Mouse (Mus musculus): ENCODE measurements around the gene Cdh23.

DNA sequence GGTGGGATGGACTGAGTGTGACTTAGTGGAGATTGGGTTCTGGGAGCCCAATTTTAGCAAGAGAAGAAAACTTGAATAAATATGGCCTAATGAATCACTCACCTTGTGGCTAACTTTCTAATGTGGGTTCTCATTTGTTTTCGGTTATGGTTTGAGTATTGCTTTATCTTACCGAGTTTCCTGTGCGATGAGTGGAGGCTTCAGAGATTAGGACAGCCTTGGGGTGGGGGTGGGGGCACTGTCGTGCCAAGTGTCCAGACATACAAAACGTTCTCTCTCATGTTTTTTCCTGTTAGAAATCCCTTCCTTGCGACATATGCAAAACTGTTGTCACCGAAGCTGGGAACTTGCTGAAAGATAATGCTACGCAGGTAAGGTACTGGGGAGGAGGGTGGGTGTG, 404.1 kb downstream of the Cdh23 start:
- no peak for TF ChIP-seq EP300 (IDR thresholded peaks at IDR 0.05; ENCODE audit: insufficient read depth, low read depth, low read length)
- TF ChIP-seq CTCF (IDR thresholded peaks at IDR 0.05): no peak
- TF ChIP-seq POLR2A (IDR thresholded peaks at IDR 0.05; ENCODE audit: insufficient read depth, low read depth, low read length): no peak

Data from heart, adult 2 months (tissue).